ENCODE assay signal across 11 mouse cellular contexts in genomic region chrX:52369304-52369937, GRCm38 (mm10).
DNase-seq lines count a peak whose midpoint lies in the region; ATAC-seq lines count a peak whose summit lies in the region.
"Had no signal": no experiment of that assay in that cellular context is flagged by ENCODE, and none has a peak within 500 bp of the region (broad histone marks: within the 10 kb centered on the region; RNA-seq: fewer than 3 reads in every experiment).

No protein-coding gene starts in this region.

- no peak overlapping the region for H3K9ac ChIP-seq in hindbrain, embryonic 11.5 days (ENCODE audit: low read depth, low read length)
- no peak overlapping the region for H3K9ac ChIP-seq in forebrain, embryonic 12.5 days
- no peak overlapping the region for H3K9ac ChIP-seq in neural tube, embryonic 15.5 days (replicated peaks)
- H3K9ac ChIP-seq: lung, embryonic 15.5 days had no signal

- H3K36me3 ChIP-seq in hindbrain, embryonic 11.5 days (ENCODE audit: control insufficient read depth, insufficient read depth, low read length), result no peaks in the 10 kb centered on the region
- no peaks in the 10 kb centered on the region for H3K36me3 ChIP-seq in hindbrain, embryonic 10.5 days
- H3K36me3 ChIP-seq in forebrain, embryonic 12.5 days (replicated peaks), result no peaks in the 10 kb centered on the region
- H3K36me3 ChIP-seq in neural tube, embryonic 15.5 days, result no peaks in the 10 kb centered on the region
- no peaks in the 10 kb centered on the region for H3K36me3 ChIP-seq in heart, embryonic 10.5 days
- H3K36me3 ChIP-seq: lung, embryonic 15.5 days had no signal

- DNase-seq in hindbrain, embryonic 11.5 days (ENCODE audit: low spot score), result peak; percentile 32
- no peak for DNase-seq in hindbrain, embryonic 10.5 days (ENCODE audit: low spot score)
- DNase-seq in mesoderm, embryonic 11.5 days (ENCODE audit: low read depth, low spot score), result peak; percentile 40
- DNase-seq in kidney, postnatal 36 days, result no peak
- no peak for DNase-seq in heart, embryonic 10.5 days (ENCODE audit: low spot score)
- DNase-seq in urinary bladder, postnatal 36 days (ENCODE audit: low spot score in 2 of 2), result no peak
- DNase-seq: gastrocnemius, postnatal 36 days had no signal

- peak; percentile 88 for ATAC-seq in hindbrain, embryonic 11.5 days (ENCODE audit: low FRiP score)
- ATAC-seq in forebrain, embryonic 12.5 days (ENCODE audit: low FRiP score), result peak; percentile 82
- ATAC-seq in neural tube, embryonic 15.5 days (ENCODE audit: low FRiP score), result no peak

- H3K27ac ChIP-seq in hindbrain, embryonic 11.5 days (ENCODE audit: low read depth, low read length), result no peak overlapping the region
- H3K27ac ChIP-seq in hindbrain, embryonic 10.5 days, result no peak overlapping the region
- peak overlapping the region; percentile 67 for H3K27ac ChIP-seq in forebrain, embryonic 12.5 days
- no peak overlapping the region for H3K27ac ChIP-seq in neural tube, embryonic 15.5 days (replicated peaks)
- no peak overlapping the region for H3K27ac ChIP-seq in heart, embryonic 10.5 days
- H3K27ac ChIP-seq: lung, embryonic 15.5 days had no signal

- 38% methylated on average over 6 of the region's 6 CpGs for WGBS in hindbrain, embryonic 11.5 days
- 45% methylated on average over 6 of the region's 6 CpGs for WGBS in hindbrain, embryonic 10.5 days
- WGBS in forebrain, embryonic 12.5 days, result 19% methylated on average over 6 of the region's 6 CpGs
- 29% methylated on average over 6 of the region's 6 CpGs for WGBS in neural tube, embryonic 15.5 days
- WGBS in heart, embryonic 10.5 days, result 81% methylated on average over 6 of the region's 6 CpGs

- no peaks in the 10 kb centered on the region for H3K4me1 ChIP-seq in hindbrain, embryonic 11.5 days (replicated peaks; ENCODE audit: control insufficient read depth, insufficient read depth, low read length)
- H3K4me1 ChIP-seq in hindbrain, embryonic 10.5 days (replicated peaks), result peaks cover 8% of the 10 kb centered on the region
- peaks cover 4% of the 10 kb centered on the region; the same call in 1 of the 2 replicates for H3K4me1 ChIP-seq in forebrain, embryonic 12.5 days
- H3K4me1 ChIP-seq in neural tube, embryonic 15.5 days, result peaks cover 2% of the 10 kb centered on the region; the same call in 1 of the 2 replicates
- H3K4me1 ChIP-seq in heart, embryonic 10.5 days, result no peaks in the 10 kb centered on the region
- H3K4me1 ChIP-seq: lung, embryonic 15.5 days; megakaryocyte, embryonic 14.5 days had no signal

- no peaks in the 10 kb centered on the region for H3K9me3 ChIP-seq in hindbrain, embryonic 11.5 days (ENCODE audit: control insufficient read depth, low read length)
- H3K9me3 ChIP-seq in hindbrain, embryonic 10.5 days, result no peaks in the 10 kb centered on the region
- no peaks in the 10 kb centered on the region for H3K9me3 ChIP-seq in forebrain, embryonic 12.5 days
- no peaks in the 10 kb centered on the region for H3K9me3 ChIP-seq in neural tube, embryonic 15.5 days (replicated peaks)
- H3K9me3 ChIP-seq in heart, embryonic 10.5 days, result no peaks in the 10 kb centered on the region
- H3K9me3 ChIP-seq: lung, embryonic 15.5 days; megakaryocyte, embryonic 14.5 days had no signal

- no peak overlapping the region; the same call in 1 of the 2 replicates for H3K4me2 ChIP-seq in hindbrain, embryonic 11.5 days (replicated peaks; ENCODE audit: low read depth, low read length)
- H3K4me2 ChIP-seq in forebrain, embryonic 12.5 days, result peak overlapping the region; percentile 43; the same call in 1 of the 2 replicates
- H3K4me2 ChIP-seq in neural tube, embryonic 15.5 days, result peak overlapping the region; percentile 46
- H3K4me2 ChIP-seq: lung, embryonic 15.5 days had no signal

- H3K4me3 ChIP-seq in hindbrain, embryonic 11.5 days (ENCODE audit: low read depth, low read length), result no peak overlapping the region
- no peak overlapping the region for H3K4me3 ChIP-seq in hindbrain, embryonic 10.5 days
- H3K4me3 ChIP-seq in forebrain, embryonic 12.5 days (replicated peaks), result no peak overlapping the region
- H3K4me3 ChIP-seq in neural tube, embryonic 15.5 days (replicated peaks), result no peak overlapping the region
- no peak overlapping the region for H3K4me3 ChIP-seq in heart, embryonic 10.5 days
- H3K4me3 ChIP-seq: lung, embryonic 15.5 days; megakaryocyte, embryonic 14.5 days had no signal

- H3K27me3 ChIP-seq in hindbrain, embryonic 11.5 days (ENCODE audit: control insufficient read depth, insufficient read depth, low read length), result no peaks in the 10 kb centered on the region
- H3K27me3 ChIP-seq in hindbrain, embryonic 10.5 days (ENCODE audit: insufficient read depth, poor library complexity, severe bottlenecking), result peaks cover 6% of the 10 kb centered on the region
- no peaks in the 10 kb centered on the region for H3K27me3 ChIP-seq in forebrain, embryonic 12.5 days
- H3K27me3 ChIP-seq in neural tube, embryonic 15.5 days (replicated peaks), result no peaks in the 10 kb centered on the region
- no peaks in the 10 kb centered on the region for H3K27me3 ChIP-seq in heart, embryonic 10.5 days (ENCODE audit: insufficient read depth, poor library complexity, severe bottlenecking)
- H3K27me3 ChIP-seq: lung, embryonic 15.5 days had no signal

Comparison
In these comparisons a context has a peak if more than half of its experiments do, and no peak if none do; other contexts are left out.
1. DNase-seq: peak in hindbrain, embryonic 11.5 days (single experiment) and mesoderm, embryonic 11.5 days (single experiment); none in hindbrain, embryonic 10.5 days (single experiment), kidney, postnatal 36 days (0 of 2), heart, embryonic 10.5 days (single experiment) and urinary bladder, postnatal 36 days (0 of 2).